Mouse (Mus musculus) lung, adult 2 months (tissue): ENCODE measurements at regions not wholly inside any gene's neighbourhood (a gene's known extent, or its start where the extent isn't known, plus 50 kb on each side); places are given as distances from the start of the nearest gene placed in this dataset.

Experiments
- DNase-seq: peaks from one replicate; pipeline ENCODE4 v3.0.0; 2022
- H3K4me1 ChIP-seq: fragments of 200-500 bp; 2 replicates; pipeline ENCODE4 v1.6.1; 2011; ENCODE audit warnings: low read length; ENCODE audit not compliant: control insufficient read depth, insufficient read depth
- H3K4me3 ChIP-seq: fragments of 200-500 bp; replicated peaks from 2 replicates; pipeline ENCODE3; 2011; ENCODE audit warnings: low read depth, mild to moderate bottlenecking, control low read depth, low read length; ENCODE audit errors: extremely low read depth
- CTCF ChIP-seq: fragments of 200-500 bp; IDR thresholded peaks from 2 replicates; pipeline ENCODE4 v1.5.1; 2011; ENCODE audit warnings: mild to moderate bottlenecking, low read length, control low read depth; ENCODE audit not compliant: insufficient read depth
- POLR2A ChIP-seq: fragments of 200-500 bp; IDR thresholded peaks from 2 replicates; pipeline ENCODE4 v1.6.1; 2011; ENCODE audit warnings: low read depth, mild to moderate bottlenecking, control low read depth, low read length, borderline replicate concordance; ENCODE audit errors: extremely low read depth
- WGBS: fragments of 180-500 bp; shearing (Covaris S2); methylation state at CpG from one replicate; pipeline ENCODE4 v1.1.7; 2018; 5-methylcytosine and 5-hydroxymethylcytosine counted together

GRCm38 (mm10) chr1:23656302-23656701 lies 105.3 kb upstream of the B3gat2 start:
- TF ChIP-seq POLR2A (no peak), CTCF (no peak)
- DNase-seq: no peak
- 69% methylated on average over 12 of the region's 12 CpGs for WGBS
- no peak overlapping the region for H3K4me3 ChIP-seq
- no peaks in the 10 kb centered on the region for H3K4me1 ChIP-seq

GRCm38 (mm10) chr1:23656718-23657117 lies 104.8 kb upstream of the B3gat2 start:
- no peak for DNase-seq
- Histone ChIP-seq H3K4me1 (no peaks in the 10 kb centered on the region), H3K4me3 (no peak overlapping the region)
- WGBS: 71% methylated on average over 8 of the region's 8 CpGs
- TF ChIP-seq POLR2A (no peak), CTCF (no peak)

GRCm38 (mm10) chr1:23670514-23670913 lies 91.0 kb upstream of the B3gat2 start:
- no peaks in the 10 kb centered on the region for H3K4me1 ChIP-seq
- no peak for DNase-seq
- TF ChIP-seq CTCF (no peak), POLR2A (no peak)
- WGBS: 79% methylated on average over 4 of the region's 4 CpGs
- H3K4me3 ChIP-seq: no peak overlapping the region

GRCm38 (mm10) chr1:23674357-23674756 lies 87.2 kb upstream of the B3gat2 start:
- Histone ChIP-seq H3K4me3 (no peak overlapping the region), H3K4me1 (no peaks in the 10 kb centered on the region)
- no peak for DNase-seq
- TF ChIP-seq POLR2A: no peak
- no peak for TF ChIP-seq CTCF
- WGBS: 79% methylated on average over 6 of the region's 6 CpGs

- TF ChIP-seq CTCF (no peak), POLR2A (no peak)
- 69% methylated on average over 2 of the region's 2 CpGs for WGBS
- Histone ChIP-seq H3K4me1 (no peaks in the 10 kb centered on the region), H3K4me3 (no peak overlapping the region)
- DNase-seq: no peak
Observed at GRCm38 (mm10) chr1:23676301-23676700, 85.3 kb upstream of the B3gat2 start.

GRCm38 (mm10) chr1:23689398-23689797 lies 72.2 kb upstream of the B3gat2 start:
- WGBS: 76% methylated on average over 7 of the region's 7 CpGs
- no peaks in the 10 kb centered on the region for H3K4me1 ChIP-seq
- DNase-seq: no peak
- no peak overlapping the region for H3K4me3 ChIP-seq
- TF ChIP-seq POLR2A (no peak), CTCF (no peak)

- H3K4me1 ChIP-seq: no peaks in the 10 kb centered on the region
- 24% methylated on average over 6 of the region's 6 CpGs for WGBS
- DNase-seq: peak; percentile 11
- no peak overlapping the region for H3K4me3 ChIP-seq
- TF ChIP-seq CTCF (peak; percentile 33), POLR2A (no peak)
Observed at GRCm38 (mm10) chr1:23705489-23705888, 56.1 kb upstream of the B3gat2 start.

GRCm38 (mm10) chr1:23706450-23706849 lies 55.1 kb upstream of the B3gat2 start:
- no peak overlapping the region for H3K4me3 ChIP-seq
- WGBS: 55% methylated on average over 4 of the region's 4 CpGs
- TF ChIP-seq POLR2A (no peak), CTCF (no peak)
- H3K4me1 ChIP-seq: no peaks in the 10 kb centered on the region
- DNase-seq: no peak
